Mouse (Mus musculus): Measurements from ENCODE around the gene Stim2. TPM values are rescaled to one million over a fixed set of nuclear protein-coding genes. Genes with fewer than 3 reads are reported as not detected.

Stim2 gene
- total and polyA plus RNA-seq, 2 experiments from 2014 or later: 27.1 to 34.2 TPM

DNA sequence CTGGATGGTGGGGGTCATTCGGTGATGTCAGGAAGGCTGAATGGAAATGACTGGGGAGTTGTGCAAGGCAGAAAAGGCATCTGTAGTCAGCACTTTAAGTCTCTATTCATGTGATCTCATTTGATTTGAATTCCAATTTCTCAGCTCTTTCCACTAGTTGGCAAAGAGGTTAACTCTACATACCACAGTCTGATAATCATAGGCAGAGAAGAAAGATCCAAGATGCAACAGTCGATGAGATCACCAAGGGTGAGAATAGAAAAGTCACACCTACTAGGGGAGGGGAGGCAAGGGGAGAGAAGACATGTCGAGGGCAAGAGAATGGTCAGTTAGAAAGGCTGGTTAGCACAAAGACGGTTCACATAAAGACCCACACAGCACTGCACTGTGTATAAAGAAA, 27.1 kb upstream of the Stim2 start:
- no peak for DNase-seq

DNA sequence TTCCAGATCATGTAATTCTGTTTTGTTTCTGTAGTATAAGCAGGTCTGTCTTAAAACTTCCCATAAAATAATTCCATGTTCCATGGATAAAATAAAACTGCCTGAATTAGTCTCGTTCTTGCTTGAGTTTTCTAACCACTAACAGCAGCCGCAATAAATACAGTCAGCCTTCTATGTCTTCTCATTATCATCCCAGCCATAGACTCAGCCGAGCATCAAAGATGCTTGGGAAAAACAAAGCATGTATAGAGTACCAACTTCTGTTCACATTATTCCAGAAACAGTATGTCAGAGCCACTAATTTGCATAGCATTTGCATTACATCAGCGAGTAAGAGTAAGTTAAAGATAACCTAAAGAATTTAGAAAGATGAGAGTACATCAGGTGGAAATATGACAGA, 25.4 kb upstream of the Stim2 start:
- Histone ChIP-seq H3K9me3 (ENCODE audit: low read length) (no peaks in the 10 kb centered on the region), H3K4me3 (ENCODE audit: low read depth, low read length) (no peak overlapping the region), H3K4me2 (ENCODE audit: low read depth) (no peak overlapping the region), H3K27ac (ENCODE audit: low read depth, low read length) (no peak overlapping the region), H3K4me1 (ENCODE audit: insufficient read depth) (no peaks in the 10 kb centered on the region), H3K27me3 (ENCODE audit: insufficient read depth, low read length) (no peaks in the 10 kb centered on the region), H3K36me3 (ENCODE audit: insufficient read depth) (no peaks in the 10 kb centered on the region), H3K9ac (no peak overlapping the region)
- DNase-seq: no peak
- WGBS: 26% methylated on average over 4 of the region's 4 CpGs
- ATAC-seq: peak; percentile 78
- TF ChIP-seq CTCF (IDR thresholded peaks at IDR 0.05; ENCODE audit: low read depth): no peak

More for the DNA sequence above, 27.1 kb upstream of the Stim2 start:
- H3K36me3 ChIP-seq (ENCODE audit: insufficient read depth): no peaks in the 10 kb centered on the region
- no peak overlapping the region for H3K9ac ChIP-seq
- no peaks in the 10 kb centered on the region for H3K27me3 ChIP-seq (ENCODE audit: insufficient read depth, low read length)
- no peaks in the 10 kb centered on the region for H3K9me3 ChIP-seq (ENCODE audit: low read length)
- H3K4me1 ChIP-seq (ENCODE audit: insufficient read depth): no peaks in the 10 kb centered on the region
- H3K4me3 ChIP-seq (ENCODE audit: low read depth, low read length): no peak overlapping the region
- no peak overlapping the region for H3K27ac ChIP-seq (ENCODE audit: low read depth, low read length)
- ATAC-seq: no peak
- no peak for TF ChIP-seq CTCF (IDR thresholded peaks at IDR 0.05; ENCODE audit: low read depth)
- 51% methylated on average over 4 of the region's 4 CpGs for WGBS
- H3K4me2 ChIP-seq (ENCODE audit: low read depth): no peak overlapping the region

DNA sequence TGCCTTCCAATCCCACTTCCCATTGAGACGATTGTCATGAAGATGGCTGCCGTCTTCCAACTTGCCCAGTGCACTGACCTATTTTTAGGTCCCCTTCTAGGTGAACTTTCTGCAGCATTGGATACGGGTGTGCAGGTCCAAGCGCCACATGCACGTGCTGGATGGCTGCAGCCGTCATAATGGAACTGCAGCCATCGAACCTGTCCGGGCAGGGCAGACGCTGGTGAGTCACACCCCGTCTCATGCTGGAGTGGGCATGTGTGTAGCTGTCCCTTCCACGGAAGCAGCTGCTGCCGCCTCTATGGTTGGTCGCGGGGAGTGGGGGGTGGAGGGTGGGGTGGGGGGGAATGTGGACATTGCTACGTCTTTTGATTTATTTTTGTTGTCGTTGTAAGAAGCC, 21.8 kb upstream of the Stim2 start:
- WGBS: 93% methylated on average over 16 of the region's 16 CpGs
- no peaks in the 10 kb centered on the region for H3K9me3 ChIP-seq (ENCODE audit: low read length)
- no peak for ATAC-seq
- no peaks in the 10 kb centered on the region for H3K4me1 ChIP-seq (ENCODE audit: insufficient read depth)
- no peaks in the 10 kb centered on the region for H3K36me3 ChIP-seq (ENCODE audit: insufficient read depth)
- H3K27ac ChIP-seq (ENCODE audit: low read depth, low read length): no peak overlapping the region
- H3K27me3 ChIP-seq (ENCODE audit: insufficient read depth, low read length): no peaks in the 10 kb centered on the region
- no peak for TF ChIP-seq CTCF (IDR thresholded peaks at IDR 0.05; ENCODE audit: low read depth)
- H3K4me3 ChIP-seq (ENCODE audit: low read depth, low read length): no peak overlapping the region
- no peak for DNase-seq
- H3K9ac ChIP-seq: no peak overlapping the region
- no peak overlapping the region for H3K4me2 ChIP-seq (ENCODE audit: low read depth)

DNA sequence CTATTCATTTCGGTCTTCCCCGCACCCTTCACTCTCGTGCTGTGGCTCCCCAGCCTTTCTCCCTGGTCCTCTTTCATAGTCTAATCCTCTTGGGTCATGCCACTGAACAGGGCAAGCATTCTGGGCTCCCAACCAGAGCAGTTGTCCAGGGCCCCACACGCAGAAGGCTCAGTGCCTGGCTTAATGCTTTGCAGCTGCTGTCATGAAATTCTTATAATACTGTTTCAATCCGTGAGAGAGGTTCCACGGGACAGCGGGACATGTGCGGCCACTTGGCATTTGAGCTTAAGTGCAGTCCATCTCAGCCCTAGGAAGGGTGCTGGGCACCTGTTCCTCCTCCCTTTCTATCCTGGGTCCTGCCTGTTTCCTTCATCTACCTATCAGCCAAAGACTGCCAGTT, 21.2 kb upstream of the Stim2 start:
- Histone ChIP-seq H3K4me1 (ENCODE audit: insufficient read depth) (no peaks in the 10 kb centered on the region), H3K27ac (ENCODE audit: low read depth, low read length) (no peak overlapping the region), H3K9ac (no peak overlapping the region), H3K9me3 (ENCODE audit: low read length) (no peaks in the 10 kb centered on the region), H3K4me3 (ENCODE audit: low read depth, low read length) (no peak overlapping the region), H3K27me3 (ENCODE audit: insufficient read depth, low read length) (no peaks in the 10 kb centered on the region), H3K4me2 (ENCODE audit: low read depth) (no peak overlapping the region), H3K36me3 (ENCODE audit: insufficient read depth) (no peaks in the 10 kb centered on the region)
- ATAC-seq (no peak), DNase-seq (no peak)
- TF ChIP-seq CTCF (IDR thresholded peaks at IDR 0.05; ENCODE audit: low read depth): no peak
- 82% methylated on average over 8 of the region's 8 CpGs for WGBS

DNA sequence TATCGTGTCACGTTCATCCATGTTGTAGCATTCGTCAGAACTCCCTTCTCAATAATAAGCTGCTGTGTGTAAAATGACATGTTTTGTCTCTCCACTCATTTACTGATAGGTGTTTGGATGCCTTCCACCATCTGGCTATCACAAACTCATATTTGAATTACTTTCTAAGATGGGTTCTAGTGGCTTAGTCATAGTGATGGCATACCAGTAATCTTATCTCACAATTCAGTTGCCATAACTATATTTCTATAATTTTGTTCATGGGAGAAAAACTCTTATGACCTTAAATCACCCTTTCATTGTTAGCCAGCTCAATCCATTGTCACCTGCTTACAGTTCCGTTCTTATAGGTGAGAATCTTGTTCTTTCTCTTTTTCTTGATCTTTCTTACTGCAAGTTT, 14.9 kb upstream of the Stim2 start:
- TF ChIP-seq CTCF (IDR thresholded peaks at IDR 0.05; ENCODE audit: low read depth): no peak
- H3K4me1 ChIP-seq (ENCODE audit: insufficient read depth): no peaks in the 10 kb centered on the region
- H3K27ac ChIP-seq (ENCODE audit: low read depth, low read length): no peak overlapping the region
- 83% methylated on average over 4 of the region's 4 CpGs for WGBS
- DNase-seq (no peak), ATAC-seq (no peak)
- H3K27me3 ChIP-seq (ENCODE audit: insufficient read depth, low read length): no peaks in the 10 kb centered on the region
- no peak overlapping the region for H3K9ac ChIP-seq
- H3K4me3 ChIP-seq (ENCODE audit: low read depth, low read length): no peak overlapping the region
- no peaks in the 10 kb centered on the region for H3K36me3 ChIP-seq (ENCODE audit: insufficient read depth)
- H3K4me2 ChIP-seq (ENCODE audit: low read depth): no peak overlapping the region
- no peaks in the 10 kb centered on the region for H3K9me3 ChIP-seq (ENCODE audit: low read length)

DNA sequence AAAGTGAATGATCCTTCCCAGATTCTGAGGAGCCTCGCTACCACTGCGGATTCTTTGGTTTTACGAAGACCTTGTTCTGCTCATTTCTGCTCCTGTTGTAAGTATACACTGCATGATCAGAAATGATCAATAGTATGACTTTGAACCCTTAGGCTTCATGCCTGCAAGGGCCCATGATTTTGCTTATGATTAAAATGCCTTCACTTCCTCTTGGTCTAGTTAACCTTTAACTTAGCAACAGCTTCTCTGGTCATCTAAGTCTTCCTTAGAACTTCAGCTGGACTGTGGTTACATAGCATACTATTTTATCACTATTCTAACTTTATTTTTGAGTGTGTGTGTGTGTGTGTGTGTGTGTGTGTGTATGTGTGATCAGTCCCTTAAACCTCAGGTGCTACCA, 12.7 kb upstream of the Stim2 start:
- Histone ChIP-seq H3K4me1 (ENCODE audit: insufficient read depth) (no peaks in the 10 kb centered on the region), H3K4me2 (ENCODE audit: low read depth) (no peak overlapping the region), H3K36me3 (ENCODE audit: insufficient read depth) (no peaks in the 10 kb centered on the region), H3K4me3 (ENCODE audit: low read depth, low read length) (no peak overlapping the region), H3K27me3 (ENCODE audit: insufficient read depth, low read length) (no peaks in the 10 kb centered on the region), H3K9ac (no peak overlapping the region), H3K27ac (ENCODE audit: low read depth, low read length) (no peak overlapping the region), H3K9me3 (ENCODE audit: low read length) (no peaks in the 10 kb centered on the region)
- TF ChIP-seq CTCF (IDR thresholded peaks at IDR 0.05; ENCODE audit: low read depth): no peak
- DNase-seq (no peak), ATAC-seq (no peak)
- WGBS: 92% methylated on average over 3 of the region's 3 CpGs

DNA sequence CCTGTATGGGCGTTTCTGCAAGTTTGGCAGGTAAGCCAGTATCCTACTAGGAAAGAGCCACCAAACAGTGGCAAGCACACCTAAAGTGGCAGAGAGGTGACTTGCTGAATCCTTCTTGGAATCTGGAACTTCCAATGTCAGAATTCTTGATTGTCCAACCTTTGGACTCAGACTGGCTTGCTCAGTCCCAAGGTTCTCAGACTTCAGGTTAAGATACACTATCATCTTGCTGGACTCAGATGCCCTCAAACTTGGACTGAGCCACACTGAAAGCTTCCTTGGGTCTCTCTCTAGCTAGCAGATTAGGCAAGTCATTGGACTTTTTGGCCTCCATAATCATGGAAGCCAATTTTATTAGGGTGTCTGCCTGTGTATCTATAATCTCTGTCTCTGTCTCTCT, 10.8 kb upstream of the Stim2 start:
- ATAC-seq: no peak

DNA sequence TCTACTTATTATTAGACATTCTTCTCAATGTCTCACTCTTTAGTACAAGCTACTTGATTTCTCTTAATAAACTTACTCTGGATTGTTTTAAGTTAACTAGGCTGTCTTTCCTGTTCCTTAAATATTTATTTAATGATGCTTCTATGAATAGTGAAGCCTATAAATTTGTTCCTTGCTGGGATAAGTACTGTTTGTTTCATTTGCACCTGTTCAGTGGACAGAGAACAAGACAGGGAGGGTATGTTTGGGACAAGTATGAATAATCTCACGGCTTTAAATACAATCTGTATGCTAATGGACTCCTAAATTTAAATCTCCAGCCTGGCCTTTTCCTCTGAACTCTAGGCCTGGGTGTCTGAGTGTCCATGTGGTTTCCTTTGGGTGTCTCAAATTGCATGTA, 10.2 kb upstream of the Stim2 start:
- Histone ChIP-seq H3K27ac (ENCODE audit: low read depth, low read length) (no peak overlapping the region), H3K9me3 (ENCODE audit: low read length) (no peaks in the 10 kb centered on the region), H3K4me3 (ENCODE audit: low read depth, low read length) (no peak overlapping the region), H3K36me3 (ENCODE audit: insufficient read depth) (no peaks in the 10 kb centered on the region), H3K4me1 (ENCODE audit: insufficient read depth) (no peaks in the 10 kb centered on the region), H3K9ac (no peak overlapping the region), H3K27me3 (ENCODE audit: insufficient read depth, low read length) (no peaks in the 10 kb centered on the region), H3K4me2 (ENCODE audit: low read depth) (no peak overlapping the region)
- no peak for TF ChIP-seq CTCF (IDR thresholded peaks at IDR 0.05; ENCODE audit: low read depth)
- no peak for ATAC-seq
- 79% methylated on average over 1 of the region's 1 CpGs for WGBS
- DNase-seq: no peak

More for the DNA sequence above, 10.8 kb upstream of the Stim2 start:
- WGBS: 76% methylated on average over 1 of the region's 1 CpGs
- Histone ChIP-seq H3K27ac (ENCODE audit: low read depth, low read length) (no peak overlapping the region), H3K9ac (no peak overlapping the region), H3K36me3 (ENCODE audit: insufficient read depth) (no peaks in the 10 kb centered on the region), H3K4me2 (ENCODE audit: low read depth) (no peak overlapping the region), H3K27me3 (ENCODE audit: insufficient read depth, low read length) (no peaks in the 10 kb centered on the region), H3K9me3 (ENCODE audit: low read length) (no peaks in the 10 kb centered on the region), H3K4me3 (ENCODE audit: low read depth, low read length) (no peak overlapping the region), H3K4me1 (ENCODE audit: insufficient read depth) (no peaks in the 10 kb centered on the region)
- TF ChIP-seq CTCF (IDR thresholded peaks at IDR 0.05; ENCODE audit: low read depth): no peak
- DNase-seq: no peak
